Comparison of ENCODE assay signal across 8 mouse cellular contexts in the genomic region with DNA sequence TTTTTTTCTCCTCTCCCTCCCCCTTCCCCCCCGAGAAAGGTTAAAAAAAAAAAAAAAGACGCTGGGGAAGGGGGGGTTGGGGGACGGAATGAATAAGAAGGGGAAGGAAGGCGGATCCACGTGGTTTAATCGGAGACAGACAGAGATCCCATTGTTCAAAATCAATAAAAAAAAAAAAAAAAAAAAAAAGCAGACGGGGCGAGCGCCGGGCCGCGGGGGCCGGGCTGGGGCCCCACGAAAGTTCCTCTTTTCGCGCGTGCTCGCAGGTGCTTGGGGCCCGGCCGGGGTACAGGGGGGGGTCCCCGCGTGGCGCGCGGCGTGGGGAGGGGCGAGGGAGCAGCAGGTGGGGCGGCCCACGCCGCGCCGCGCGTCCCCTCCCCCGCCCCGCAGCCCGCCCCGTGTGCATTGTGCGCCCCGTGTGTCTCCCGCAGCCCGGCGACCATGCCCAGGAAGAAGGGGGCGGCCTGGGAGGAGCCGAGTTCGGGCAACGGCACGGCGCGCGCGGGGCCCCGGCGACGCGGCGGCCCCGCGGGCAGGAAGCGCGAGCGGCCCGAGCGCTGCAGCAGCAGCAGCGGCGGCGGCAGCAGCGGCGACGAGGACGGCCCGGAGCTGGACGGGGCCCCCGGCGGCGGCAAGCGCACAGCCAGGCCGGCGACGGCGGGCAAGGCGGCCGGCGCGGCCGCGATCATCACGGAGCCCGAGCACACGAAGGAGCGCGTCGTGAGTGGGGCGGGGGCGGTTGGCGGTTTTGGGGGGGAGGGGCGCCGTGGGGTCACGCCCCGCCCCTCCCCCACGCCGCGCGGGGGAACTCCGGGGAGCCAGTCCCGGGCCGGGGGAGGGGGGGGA. TPM values are rescaled to one million over a fixed set of nuclear protein-coding genes. Genes with fewer than 3 reads are reported as not detected.
A peak's percentile ranks its signal among the peaks of the same experiment; 100 is the strongest.
DNase-seq lines count a peak whose midpoint lies in the region; ATAC-seq and TF ChIP-seq lines count a peak whose summit lies in the region.

No protein-coding gene starts in this region.

- peak overlapping the region; percentile 98 for H3K4me3 ChIP-seq in cerebellum, adult 2 months (replicated peaks; ENCODE audit: insufficient read depth, low read depth, low read length)
- H3K4me3 ChIP-seq in ES-Bruce4 (ENCODE audit: low read depth, low read length), result peak overlapping the region; percentile 87
- peak overlapping the region; percentile 85 for H3K4me3 ChIP-seq in embryonic facial prominence, embryonic 15.5 days (replicated peaks)
- peak overlapping the region; percentile 90 for H3K4me3 ChIP-seq in hindbrain, postnatal 0 days (ENCODE audit: low read length)
- H3K4me3 ChIP-seq in lung, postnatal 0 days (ENCODE audit: low read depth, low read length), result peak overlapping the region; percentile 85

- TF ChIP-seq CTCF in cerebellum, adult 2 months (IDR thresholded peaks at IDR 0.05; ENCODE audit: borderline replicate concordance, insufficient read depth, low read depth, low read length), result no peak
- no peak for TF ChIP-seq CTCF in ES-Bruce4 (IDR thresholded peaks at IDR 0.05; ENCODE audit: low read depth, low read length)
- no peak for TF ChIP-seq CTCF in hindbrain, postnatal 0 days (IDR thresholded peaks at IDR 0.05; ENCODE audit: low read depth)
- TF ChIP-seq CTCF in lung, postnatal 0 days (IDR thresholded peaks at IDR 0.05), result no peak

- H3K4me2 ChIP-seq in embryonic facial prominence, embryonic 15.5 days (replicated peaks), result peak overlapping the region; percentile 86
- H3K4me2 ChIP-seq in hindbrain, postnatal 0 days (ENCODE audit: low read depth, low read length), result peak overlapping the region; percentile 87
- H3K4me2 ChIP-seq in lung, postnatal 0 days (replicated peaks; ENCODE audit: low read depth, low read length), result peak overlapping the region; percentile 79

- peaks cover 3% of the 10 kb centered on the region; the same call in 1 of the 2 replicates for H3K4me1 ChIP-seq in cerebellum, adult 2 months (ENCODE audit: control insufficient read depth, insufficient read depth, low read length)
- peaks cover 5% of the 10 kb centered on the region for H3K4me1 ChIP-seq in ES-Bruce4 (ENCODE audit: control insufficient read depth, insufficient read depth, low read length)
- H3K4me1 ChIP-seq in embryonic facial prominence, embryonic 15.5 days, result peaks cover 46% of the 10 kb centered on the region
- H3K4me1 ChIP-seq in hindbrain, postnatal 0 days (ENCODE audit: insufficient read depth, low read length), result 0 out of 2 replicates have a peak, but pooled peaks cover 4% of the 10 kb centered on the region
- H3K4me1 ChIP-seq in lung, postnatal 0 days (ENCODE audit: insufficient read depth, low read depth, low read length), result 0 out of 2 replicates have a peak, but pooled peaks cover 5% of the 10 kb centered on the region

- no peak for ATAC-seq in embryonic facial prominence, embryonic 15.5 days (ENCODE audit: insufficient number of reproducible peaks, low FRiP score, low TSS enrichment, low read depth)
- peak; percentile 11; the same call in 1 of the 2 replicates for ATAC-seq in hindbrain, postnatal 0 days
- peak; percentile 9 for ATAC-seq in lung, postnatal 0 days

- no peak for TF ChIP-seq POLR2A in cerebellum, adult 2 months (IDR thresholded peaks at IDR 0.05; ENCODE audit: borderline replicate concordance, insufficient read depth, low read length)
- no peak for TF ChIP-seq POLR2A in ES-Bruce4 (IDR thresholded peaks at IDR 0.05; ENCODE audit: insufficient read depth, low read length)

- peak overlapping the region; percentile 99 for H3K9ac ChIP-seq in ES-Bruce4 (ENCODE audit: low read depth, poor library complexity, severe bottlenecking)
- H3K9ac ChIP-seq in embryonic facial prominence, embryonic 15.5 days, result peak overlapping the region; percentile 85
- H3K9ac ChIP-seq in hindbrain, postnatal 0 days (replicated peaks; ENCODE audit: low read length), result peak overlapping the region; percentile 91
- peak overlapping the region; percentile 79 for H3K9ac ChIP-seq in lung, postnatal 0 days (replicated peaks; ENCODE audit: low read depth)

- no peak overlapping the region; the same call in 1 of the 2 replicates for H3K27ac ChIP-seq in cerebellum, adult 2 months (ENCODE audit: insufficient read depth, low read length)
- H3K27ac ChIP-seq in ES-Bruce4 (ENCODE audit: insufficient read depth, low read length), result peak overlapping the region; percentile 88
- H3K27ac ChIP-seq in embryonic facial prominence, embryonic 15.5 days (replicated peaks), result peak overlapping the region; percentile 98
- H3K27ac ChIP-seq in hindbrain, postnatal 0 days, result peak overlapping the region; percentile 89
- peak overlapping the region; percentile 87 for H3K27ac ChIP-seq in lung, postnatal 0 days (ENCODE audit: low read length)

- 6% methylated on average over 79 of the region's 107 CpGs for WGBS in cerebellum, adult 2 months
- under 1% methylated on average over 41 of the region's 107 CpGs for WGBS in embryonic facial prominence, embryonic 15.5 days
- WGBS in hindbrain, postnatal 0 days, result under 1% methylated on average over 49 of the region's 107 CpGs
- WGBS in lung, postnatal 0 days, result 0% methylated on average over 35 of the region's 107 CpGs

- H3K36me3 ChIP-seq in ES-Bruce4 (ENCODE audit: control insufficient read depth, insufficient read depth, low read length, poor library complexity, severe bottlenecking), result peaks cover 18% of the 10 kb centered on the region
- H3K36me3 ChIP-seq in embryonic facial prominence, embryonic 15.5 days, result 0 out of 2 replicates have a peak, but pooled peaks cover 13% of the 10 kb centered on the region
- H3K36me3 ChIP-seq in hindbrain, postnatal 0 days (ENCODE audit: insufficient read depth, low read length), result no peaks in the 10 kb centered on the region
- H3K36me3 ChIP-seq in lung, postnatal 0 days (ENCODE audit: insufficient read depth, low read length), result no peaks in the 10 kb centered on the region

- no peaks in the 10 kb centered on the region for H3K27me3 ChIP-seq in cerebellum, adult 2 months (ENCODE audit: control insufficient read depth, insufficient read depth, low read length)
- H3K27me3 ChIP-seq in ES-Bruce4 (ENCODE audit: control insufficient read depth, insufficient read depth, low read length, poor library complexity, severe bottlenecking), result no peaks in the 10 kb centered on the region
- no peaks in the 10 kb centered on the region for H3K27me3 ChIP-seq in embryonic facial prominence, embryonic 15.5 days
- 0 out of 2 replicates have a peak, but pooled peaks cover 10% of the 10 kb centered on the region for H3K27me3 ChIP-seq in hindbrain, postnatal 0 days (ENCODE audit: insufficient read depth, low read length)
- no peaks in the 10 kb centered on the region for H3K27me3 ChIP-seq in lung, postnatal 0 days (replicated peaks; ENCODE audit: insufficient read depth, low read length)

- DNase-seq in cerebellum, adult 2 months, result peak in 1 of 2 experiments; percentile 50
- no peak for DNase-seq in cerebellum, postnatal 4 days (ENCODE audit: low spot score in 2 of 2)
- DNase-seq in hindbrain, postnatal 0 days (ENCODE audit: low spot score), result peak; percentile 32
- no peak for DNase-seq in lung, postnatal 0 days (ENCODE audit: low spot score)
- peak; percentile 48 for DNase-seq in spleen, adult 12 weeks (ENCODE audit: low spot score)
- DNase-seq in layer of hippocampus, adult 9-11 months, result no peak

- H3K9me3 ChIP-seq in ES-Bruce4 (replicated peaks; ENCODE audit: control insufficient read depth, insufficient read depth, low read length, poor library complexity, severe bottlenecking), result no peaks in the 10 kb centered on the region
- H3K9me3 ChIP-seq in embryonic facial prominence, embryonic 15.5 days (replicated peaks), result no peaks in the 10 kb centered on the region
- no peaks in the 10 kb centered on the region for H3K9me3 ChIP-seq in hindbrain, postnatal 0 days (ENCODE audit: low read length)
- no peaks in the 10 kb centered on the region for H3K9me3 ChIP-seq in lung, postnatal 0 days (ENCODE audit: low read length)

- no peak for TF ChIP-seq EP300 in ES-Bruce4 (IDR thresholded peaks at IDR 0.05; ENCODE audit: insufficient read depth, low read depth, low read length)
- no peak for TF ChIP-seq EP300 in lung, postnatal 0 days (IDR thresholded peaks at IDR 0.05)

RNA-seq across cellular contexts. Expression of a gene that starts 1.6 kb away (rescaled TPM):
- 40.0 and 40.6 TPM in 2 replicates for polyA plus RNA-seq in cerebellum, adult 2 months (2012; rRNA removed)
- 222 and 227 TPM in 2 replicates for polyA plus RNA-seq in ES-Bruce4 (2011; ENCODE audit: insufficient read depth, insufficient read length, low read depth, missing spikeins)
- polyA plus RNA-seq in embryonic facial prominence, embryonic 15.5 days (2015; fragmentation: Nextera tagmentation; extraction: Ambion mirVana), result 47.0 and 55.0 TPM in 2 replicates
- 58.3 and 60.3 TPM in 2 replicates for total RNA-seq in hindbrain, postnatal 0 days (2014; rRNA removed)
- polyA plus RNA-seq in hindbrain, postnatal 0 days (2015; fragmentation: Nextera tagmentation; extraction: Ambion mirVana), result 15.8 and 16.2 TPM in 2 replicates
- polyA plus RNA-seq in lung, postnatal 0 days (2015; fragmentation: Nextera tagmentation; extraction: Ambion mirVana), result 17.0 and 21.1 TPM in 2 replicates

RNA-seq across cellular contexts. Expression of a gene that starts 36.1 kb away (rescaled TPM):
- polyA plus RNA-seq in cerebellum, adult 2 months (2012; rRNA removed), result 52.7 and 55.5 TPM in 2 replicates
- polyA plus RNA-seq in ES-Bruce4 (2011; ENCODE audit: insufficient read depth, insufficient read length, low read depth, missing spikeins), result 7.5 and 7.7 TPM in 2 replicates
- 17.0 and 18.6 TPM in 2 replicates for polyA plus RNA-seq in embryonic facial prominence, embryonic 15.5 days (2015; fragmentation: Nextera tagmentation; extraction: Ambion mirVana)
- 79.2 and 79.4 TPM in 2 replicates for total RNA-seq in hindbrain, postnatal 0 days (2014; rRNA removed)
- polyA plus RNA-seq in hindbrain, postnatal 0 days (2015; fragmentation: Nextera tagmentation; extraction: Ambion mirVana), result 22.5 and 22.6 TPM in 2 replicates
- 9.3 and 9.5 TPM in 2 replicates for polyA plus RNA-seq in lung, postnatal 0 days (2015; fragmentation: Nextera tagmentation; extraction: Ambion mirVana)

RNA-seq across cellular contexts. Expression of a gene that starts 40.5 kb away (rescaled TPM):
- polyA plus RNA-seq in cerebellum, adult 2 months (2012; rRNA removed), result not detected in 2 replicates
- polyA plus RNA-seq in ES-Bruce4 (2011; ENCODE audit: insufficient read depth, insufficient read length, low read depth, missing spikeins), result 0.29 TPM in 1 of 2 replicates, not detected in the other
- polyA plus RNA-seq in embryonic facial prominence, embryonic 15.5 days (2015; fragmentation: Nextera tagmentation; extraction: Ambion mirVana), result not detected in 2 replicates
- total RNA-seq in hindbrain, postnatal 0 days (2014; rRNA removed), result 0.18 and 0.58 TPM in 2 replicates
- polyA plus RNA-seq in hindbrain, postnatal 0 days (2015; fragmentation: Nextera tagmentation; extraction: Ambion mirVana), result 0.11 and 0.16 TPM in 2 replicates
- 0.26 TPM in 1 of 2 replicates, not detected in the other for polyA plus RNA-seq in lung, postnatal 0 days (2015; fragmentation: Nextera tagmentation; extraction: Ambion mirVana)

Comparison
In these comparisons a context has a peak if more than half of its experiments do, and no peak if none do; other contexts are left out.
1. DNase-seq: peak in hindbrain, postnatal 0 days (single experiment) and spleen, adult 12 weeks (single experiment); none in cerebellum, postnatal 4 days (0 of 2), lung, postnatal 0 days (single experiment) and layer of hippocampus, adult 9-11 months (single experiment).
2. Peak in every context shown above with its lines, with median percentiles within 50 percentile points of each other: H3K4me3 ChIP-seq, H3K9ac ChIP-seq and H3K4me2 ChIP-seq.